Mouse (Mus musculus) gastrocnemius, postnatal 10 days (tissue): Measurements from ENCODE around the gene St6galnac3. TPM values are rescaled to one million over a fixed set of nuclear protein-coding genes. Genes with fewer than 3 reads are reported as not detected.
A peak's percentile ranks its signal among the peaks of the same experiment; 100 is the strongest.

Source experiments
- DNase-seq: peaks from one replicate; pipeline ENCODE4 v3.0.0; 2021; ENCODE audit warnings: mixed read lengths
- total RNA-seq, 2 experiments: library from RNA; stranded (reverse); gene quantifications; 2 replicates each; pipeline ENCODE4 v1.2.3; 2021

St6galnac3 gene
- total RNA-seq, 2 experiments from 2014 or later: 1.5 to 5.1 TPM

DNA sequence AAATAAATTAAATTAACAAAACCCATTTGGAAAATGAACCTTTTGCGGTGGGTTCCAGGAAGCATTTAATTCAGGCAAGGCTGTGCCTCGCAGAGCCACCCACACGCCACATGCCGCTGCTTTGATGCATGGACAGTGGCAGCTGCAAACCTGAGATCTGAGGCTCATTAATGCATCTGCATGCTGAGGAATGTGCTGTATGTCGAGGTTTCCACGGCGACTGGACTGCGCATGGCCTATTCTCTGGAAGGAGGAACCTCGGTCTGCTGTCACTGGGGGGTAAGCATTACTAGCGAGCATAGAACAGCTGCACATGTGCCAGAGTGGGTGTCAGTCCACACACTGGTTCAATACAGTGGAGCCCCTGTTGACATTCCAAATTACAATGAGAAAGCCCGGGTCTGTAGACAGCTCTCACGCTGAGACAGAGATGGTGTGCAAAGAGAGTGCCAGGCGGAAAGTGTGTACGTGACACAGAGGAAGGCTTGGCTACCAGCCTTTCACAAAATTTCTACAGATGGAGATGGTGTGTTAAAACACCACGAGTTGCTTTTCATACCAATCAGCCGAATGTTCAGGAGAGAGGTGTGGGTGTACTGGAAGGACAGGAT is 447.5 kb downstream of the St6galnac3 start:
- no peak for DNase-seq

- no peak for DNase-seq
These were observed 448.1 kb downstream of the St6galnac3 start for GRCm38 (mm10) chr3:153276830-153277388.

- no peak for DNase-seq
These were observed 448.7 kb downstream of the St6galnac3 start for GRCm38 (mm10) chr3:153276101-153276829.

- DNase-seq: no peak
These were observed 452.7 kb downstream of the St6galnac3 start for GRCm38 (mm10) chr3:153272241-153272640.

DNA sequence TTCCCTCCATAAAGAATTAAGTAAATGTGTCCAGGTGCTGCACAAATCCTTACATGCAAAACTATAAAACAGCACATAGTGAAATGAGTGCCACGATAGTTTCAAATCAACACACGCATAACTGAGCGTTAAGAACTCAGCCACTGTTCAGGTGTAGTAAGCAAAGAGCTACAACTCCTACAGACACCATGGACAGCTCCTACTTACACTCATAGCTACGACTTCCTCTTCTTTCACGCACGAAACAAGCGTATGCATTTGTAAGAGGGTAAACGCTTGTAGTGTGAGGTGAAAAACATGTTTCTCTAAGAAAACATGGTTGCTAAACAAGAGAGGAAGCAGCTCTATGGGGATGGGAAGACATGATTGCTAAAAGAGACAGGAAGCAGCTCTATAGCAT is 457.6 kb downstream of the St6galnac3 start:
- DNase-seq: no peak

DNA sequence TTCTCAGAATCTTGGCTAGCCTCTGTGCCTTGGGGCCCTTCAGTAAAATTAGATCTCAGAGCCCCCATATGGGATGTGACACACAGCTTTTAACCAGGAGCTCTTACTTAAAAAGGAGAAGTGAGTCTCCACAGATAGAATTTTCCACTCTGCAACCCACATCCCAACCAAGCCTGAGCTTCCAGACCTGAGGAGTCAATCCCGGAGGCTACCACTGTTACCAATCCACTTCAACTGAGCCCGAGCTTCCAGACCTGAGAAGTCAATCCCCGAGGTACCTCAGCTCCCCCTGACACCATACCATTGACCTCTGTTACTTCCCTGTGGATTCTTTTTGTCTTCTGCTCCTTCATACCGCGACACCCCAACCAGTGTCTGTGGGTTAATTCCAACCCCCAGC is 463.0 kb downstream of the St6galnac3 start:
- no peak for DNase-seq

- no peak for DNase-seq
These were observed 464.6 kb downstream of the St6galnac3 start for GRCm38 (mm10) chr3:153260225-153260933.

DNA sequence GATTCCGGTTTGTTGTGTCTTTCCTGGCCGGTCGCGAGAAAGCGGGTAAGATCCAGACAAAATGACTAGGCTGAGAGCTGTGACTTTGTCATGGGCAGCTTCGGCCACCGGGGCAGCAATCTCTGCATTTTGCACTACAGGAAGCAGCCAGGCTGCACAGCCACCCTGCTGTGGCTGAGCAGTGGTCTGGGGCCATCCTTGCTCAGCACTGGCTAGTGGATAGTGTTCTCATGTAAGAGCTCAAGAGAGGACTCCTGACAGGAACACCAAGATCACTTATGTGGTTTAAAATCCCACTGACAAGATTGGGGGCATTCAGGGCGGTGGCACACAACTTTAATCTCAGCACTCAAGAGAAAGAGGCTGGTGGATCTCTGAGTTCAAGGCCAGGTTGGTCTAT is 469.1 kb downstream of the St6galnac3 start:
- DNase-seq: no peak

DNA sequence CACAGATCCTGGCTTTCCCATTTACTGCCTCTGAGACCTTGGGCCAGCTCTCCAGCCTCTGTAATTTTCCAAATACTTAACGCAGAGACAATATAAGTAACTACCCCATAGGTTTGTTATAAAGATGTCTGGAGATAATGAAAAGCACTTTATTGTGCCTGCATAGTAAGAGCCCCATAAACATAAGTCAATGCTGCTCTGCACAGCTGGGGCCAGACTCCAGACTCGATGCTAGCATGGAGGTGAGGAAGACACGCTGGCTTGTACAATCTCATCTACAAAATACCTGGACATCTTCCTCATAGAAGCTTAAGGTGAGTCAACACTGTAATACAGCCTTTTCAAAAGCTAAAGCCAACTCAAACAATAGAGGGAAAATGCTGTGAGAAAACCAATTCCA is 473.3 kb downstream of the St6galnac3 start:
- DNase-seq: no peak

DNA sequence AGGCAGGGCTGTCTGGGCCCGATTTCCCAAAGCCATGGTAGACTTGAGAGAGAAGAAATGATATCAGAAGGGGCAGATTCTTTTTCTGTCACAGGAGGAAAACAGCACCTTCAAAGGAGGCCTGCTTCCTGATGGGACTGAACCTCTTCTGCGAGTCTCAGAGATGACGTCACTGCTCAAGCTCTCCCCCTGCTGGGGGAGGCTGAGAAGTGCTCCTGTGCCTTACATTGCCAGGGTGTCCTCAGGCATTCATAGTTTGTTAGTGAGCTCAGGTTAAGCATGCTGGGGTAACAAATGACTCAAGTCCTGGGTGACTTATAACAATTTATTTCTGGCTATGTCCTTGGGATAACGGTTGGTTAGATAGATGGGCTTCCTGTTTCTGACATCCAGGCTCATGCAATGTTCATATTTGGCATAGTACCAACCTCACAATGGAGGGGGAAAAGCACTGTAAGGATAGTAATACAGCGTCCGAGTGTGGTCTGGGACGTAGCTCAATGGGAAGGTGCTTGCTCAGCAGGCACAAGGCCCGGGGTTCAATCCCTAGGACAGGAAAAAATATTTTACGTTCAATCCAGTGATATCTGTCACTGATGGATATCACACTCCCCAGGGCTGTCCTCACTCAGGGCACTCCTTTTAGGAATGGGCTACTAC is 474.2 kb downstream of the St6galnac3 start:
- DNase-seq: peak; percentile 70

GRCm38 (mm10) chr3:153248866-153249265 is 476.1 kb downstream of the St6galnac3 start:
- DNase-seq: no peak

GRCm38 (mm10) chr3:153248029-153248428 is 476.9 kb downstream of the St6galnac3 start:
- no peak for DNase-seq

DNA sequence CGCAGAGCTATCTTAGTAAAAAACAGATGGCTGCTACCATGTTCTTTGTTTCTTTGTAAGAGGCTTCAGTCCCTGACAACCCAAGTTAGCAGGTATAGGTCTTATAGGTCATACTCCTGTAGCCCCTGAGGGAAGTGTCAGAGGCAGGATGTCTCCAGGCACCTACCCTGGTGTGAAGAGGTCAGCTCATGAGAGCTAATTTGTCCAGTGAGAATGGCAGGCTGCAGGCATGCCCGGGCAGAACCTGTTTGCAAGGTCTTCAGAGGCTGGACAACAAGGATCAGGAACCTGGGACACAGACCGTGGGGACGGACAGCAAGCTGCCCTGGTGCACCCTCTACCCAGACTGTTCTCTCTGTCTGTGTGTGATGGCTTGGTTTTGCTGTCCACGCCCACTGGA is 482.4 kb downstream of the St6galnac3 start:
- DNase-seq: no peak

- no peak for DNase-seq
These were observed 483.8 kb downstream of the St6galnac3 start for GRCm38 (mm10) chr3:153241134-153241533.

- DNase-seq: no peak
These were observed 484.6 kb downstream of the St6galnac3 start for GRCm38 (mm10) chr3:153240366-153240765.

GRCm38 (mm10) chr3:153238381-153238780 is 486.6 kb downstream of the St6galnac3 start:
- DNase-seq: no peak

DNA sequence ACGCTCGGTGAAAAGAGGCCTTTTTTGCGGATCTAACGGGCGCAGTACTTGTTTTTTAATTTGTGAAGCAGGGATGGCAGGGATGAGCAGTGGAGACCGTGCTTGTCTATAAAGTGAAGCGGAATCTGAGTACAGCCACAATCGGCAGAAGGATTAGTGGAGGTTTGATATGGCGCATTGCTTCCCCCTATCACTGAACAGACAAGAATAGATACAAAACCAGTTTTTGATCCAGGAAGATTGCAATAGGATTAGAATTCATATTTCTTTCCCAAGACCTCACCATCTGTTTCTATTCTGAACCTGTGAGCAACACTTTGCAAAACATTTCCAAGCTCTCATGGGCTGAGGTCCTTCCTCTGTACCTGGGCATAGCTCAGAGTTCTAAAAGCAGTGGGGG is 488.7 kb downstream of the St6galnac3 start:
- DNase-seq: no peak

GRCm38 (mm10) chr3:153222611-153223402 is 502.2 kb downstream of the St6galnac3 start:
- no peak for DNase-seq

DNA sequence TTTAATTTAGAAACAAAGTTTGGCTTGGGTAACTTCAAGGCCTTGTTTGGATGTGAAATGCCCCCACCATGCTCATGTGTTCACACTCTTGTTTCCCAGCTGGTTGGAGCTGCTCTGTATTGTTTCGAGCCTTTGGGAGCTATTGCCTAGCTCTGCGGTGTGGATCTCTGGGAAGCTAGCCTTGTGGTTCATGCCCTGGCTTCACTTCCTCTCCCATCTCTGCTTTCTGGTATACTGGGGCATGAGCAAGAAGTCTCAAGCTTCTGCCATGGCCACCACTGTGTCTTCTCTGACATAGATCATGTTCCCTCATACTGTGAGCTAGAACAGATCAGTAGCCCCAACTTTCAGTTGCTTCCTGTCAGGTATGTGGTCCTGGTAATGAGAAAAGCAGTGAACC is 505.6 kb downstream of the St6galnac3 start:
- DNase-seq: no peak

DNA sequence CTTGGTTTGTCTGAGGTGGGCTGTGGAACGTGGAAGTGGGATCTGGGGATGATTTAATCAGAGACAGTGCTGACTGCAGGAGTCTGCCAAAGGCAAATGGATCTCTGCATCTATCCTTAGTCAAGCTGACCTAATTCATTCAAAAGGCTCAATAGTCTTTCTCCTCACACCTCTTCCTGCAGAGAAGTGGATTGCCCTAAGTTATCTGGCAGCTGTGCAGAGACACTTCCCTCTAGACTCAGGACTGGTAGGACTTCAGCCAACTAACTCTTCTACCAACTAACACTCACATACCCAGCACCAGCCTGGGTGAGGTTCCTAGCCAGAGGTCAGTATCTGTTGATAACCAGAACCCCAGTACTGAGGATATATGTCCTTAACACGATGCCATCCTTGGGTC is 516.8 kb downstream of the St6galnac3 start:
- DNase-seq: no peak

GRCm38 (mm10) chr3:153204046-153204445 is 520.9 kb downstream of the St6galnac3 start:
- no peak for DNase-seq

- DNase-seq: no peak
These were observed 523.1 kb downstream of the St6galnac3 start for GRCm38 (mm10) chr3:153201835-153202234.
